Mouse (Mus musculus) right cerebral cortex, postnatal 25 days (tissue): ENCODE results near the gene Olfr150.
A peak's percentile ranks its signal among the peaks of the same experiment; 100 is the strongest.
"Not testable (repeated sequence)": the region's sequence is repeated elsewhere in the genome, so short reads cannot be mapped to it uniquely, and the experiment has no call there.

Experiments used
- DNase-seq: peaks from one replicate; pipeline ENCODE4 v3.0.0; 2022

The Olfr150 gene

GRCm38 (mm10) chr9:39730678-39731077 lies at the start of gene Olfr150:
TSS of gene Olfr150 (plus strand) at chr9:39730978.
- no peak for DNase-seq

GRCm38 (mm10) chr9:39701123-39701522 lies 29.7 kb upstream of the Olfr150 start:
- DNase-seq = not testable (repeated sequence)

- DNase-seq = no peak
Observed at GRCm38 (mm10) chr9:39707017-39707416, 23.8 kb upstream of the Olfr150 start, which contains the start of gene Olfr149. TSS of gene Olfr149 (minus strand) at chr9:39707117.

DNA sequence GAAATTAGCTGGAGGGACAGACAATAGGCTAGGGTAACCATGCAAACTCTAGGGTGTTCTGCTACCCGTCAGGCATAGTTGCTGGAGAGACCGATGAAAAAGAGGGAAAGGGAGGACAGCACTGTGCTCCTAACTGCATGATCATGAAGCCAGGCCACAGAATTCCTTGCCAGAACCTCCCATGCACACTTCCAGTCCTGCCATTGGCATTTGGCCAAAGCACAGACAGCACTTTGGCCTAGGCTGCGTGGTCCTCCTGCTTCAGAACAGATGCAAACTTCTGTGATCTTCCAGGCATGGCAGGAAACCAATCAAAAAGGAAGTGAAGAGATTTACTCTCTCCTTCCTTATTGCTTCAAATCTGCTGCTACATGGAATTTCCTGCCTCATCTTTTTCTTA lies 21.8 kb upstream of the Olfr150 start:
- no peak for DNase-seq

DNA sequence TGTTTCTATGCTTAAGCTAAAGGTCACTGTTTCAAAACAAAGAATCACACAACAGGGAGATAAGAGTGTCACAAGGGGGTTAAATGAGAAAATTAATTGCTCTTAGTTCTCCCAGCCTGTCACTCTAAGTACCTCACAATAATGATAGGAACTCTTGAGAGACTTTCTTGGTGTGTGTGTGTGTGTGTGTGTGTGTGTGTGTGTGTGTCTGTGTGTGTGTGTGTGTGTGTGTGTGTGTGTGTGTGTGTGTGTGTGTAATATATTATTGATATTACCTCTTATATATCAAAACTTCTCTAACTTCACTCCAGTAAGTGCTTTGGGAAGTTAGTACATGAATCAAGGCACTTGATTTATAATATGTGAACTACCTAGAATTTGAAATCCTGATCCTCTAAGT lies 19.7 kb upstream of the Olfr150 start, which contains the start of gene Olfr965:
TSS of gene Olfr965 (plus strand) at position 301 of the 400 bp plus-strand sequence.
- no peak for DNase-seq

DNA sequence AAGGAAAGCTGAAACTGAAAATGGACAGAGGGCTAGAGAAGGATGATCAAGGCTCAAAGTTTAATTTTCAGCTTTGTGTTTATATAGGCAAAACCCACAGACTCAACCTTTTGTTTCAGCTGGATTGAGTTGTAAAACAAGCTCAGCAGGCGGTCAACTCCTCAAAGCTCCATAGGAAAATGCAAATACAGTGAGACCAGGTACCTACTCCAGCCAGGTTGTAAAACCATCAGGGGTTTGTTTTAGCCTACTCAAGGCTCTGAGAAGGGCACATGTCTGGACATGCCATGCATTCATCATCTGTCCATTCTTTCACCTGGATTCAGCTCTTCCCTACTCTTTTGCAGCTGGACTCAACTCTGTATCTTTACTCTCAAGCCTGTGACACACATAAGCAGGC lies 10.0 kb downstream of the Olfr150 start:
- DNase-seq = no peak

DNA sequence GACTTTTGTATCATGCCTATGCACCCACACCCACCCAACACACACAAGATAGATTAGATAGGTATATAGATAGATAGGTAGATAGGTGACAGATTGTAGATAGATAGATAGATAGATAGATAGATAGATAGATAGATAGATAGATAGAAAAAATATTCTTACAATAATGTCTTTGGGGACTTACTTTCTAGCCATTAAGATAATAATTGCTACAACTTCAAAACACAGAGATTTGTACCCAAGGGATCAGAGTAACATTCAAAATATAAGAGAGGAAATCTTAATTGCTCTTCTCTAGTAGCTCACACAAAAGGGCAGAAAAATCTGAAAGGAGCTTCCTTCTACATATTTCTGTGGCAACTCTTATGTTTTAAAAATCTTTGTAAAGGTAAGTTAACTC lies 15.2 kb downstream of the Olfr150 start, which contains the start of gene Olfr967:
TSS of gene Olfr967 (plus strand) at position 301 of the 400 bp plus-strand sequence.
- DNase-seq = no peak

DNA sequence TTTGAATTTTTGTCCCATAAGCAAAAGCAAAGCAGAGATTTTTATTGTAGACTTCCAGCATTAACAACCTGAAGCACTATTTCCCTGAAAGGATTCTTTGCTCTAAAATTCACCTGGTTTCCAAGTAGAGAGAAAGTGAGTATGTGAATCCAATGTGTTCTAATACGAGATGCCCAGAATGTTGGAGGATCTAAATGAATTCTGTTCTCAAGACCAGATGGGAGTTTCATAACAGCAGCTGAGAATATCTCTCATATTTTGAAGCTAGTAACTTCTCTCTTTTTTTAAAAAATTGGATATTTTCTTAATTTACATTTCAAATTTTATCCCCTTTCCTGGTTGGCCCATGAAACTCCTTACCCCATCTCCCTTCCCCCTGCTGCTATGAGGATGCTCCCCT lies 15.7 kb downstream of the Olfr150 start:
- peak; percentile 6 for DNase-seq

GRCm38 (mm10) chr9:39783153-39783552 lies 52.4 kb downstream of the Olfr150 start, which contains the start of gene Olfr968:
TSS of gene Olfr968 (minus strand) at chr9:39783253.
- DNase-seq = no peak
